Mouse (Mus musculus) bone marrow, adult 2 months (tissue): Measurements from ENCODE around the gene Slc8a2.

Experiments used
- CTCF ChIP-seq: fragments of 200-500 bp; IDR thresholded peaks from 2 replicates; pipeline ENCODE4 v1.5.1; 2011; ENCODE audit warnings: low read length, control low read depth; ENCODE audit not compliant: control insufficient read depth, insufficient read depth
- POLR2A ChIP-seq: fragments of 200-500 bp; IDR thresholded peaks from 2 replicates; pipeline ENCODE4 v1.6.1; 2011; ENCODE audit warnings: low read depth, mild to moderate bottlenecking, control low read depth, low read length, borderline replicate concordance; ENCODE audit not compliant: control insufficient read depth

DNA sequence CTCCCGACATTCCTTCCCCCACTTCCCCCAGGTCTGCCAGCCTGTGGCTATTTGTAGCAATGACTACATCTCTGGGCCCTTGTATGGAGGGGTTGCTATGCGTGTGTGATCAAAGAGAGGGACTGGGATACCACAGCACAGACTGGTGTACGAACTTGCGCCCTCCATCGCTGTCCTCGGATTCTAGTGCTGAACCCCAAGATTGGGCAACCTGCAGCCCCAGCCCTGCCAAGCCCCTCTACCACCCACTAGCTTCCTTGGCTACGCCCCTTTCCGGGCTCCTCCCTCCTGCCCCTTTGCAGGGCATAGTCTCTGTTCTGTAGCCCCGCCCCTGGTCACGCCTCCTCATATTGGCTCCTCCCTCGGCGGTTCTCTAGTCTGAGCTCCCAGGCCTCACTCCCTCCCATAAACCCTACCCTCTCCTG lies at the start of gene Slc8a2:
- TF ChIP-seq POLR2A (no peak), CTCF (no peak)
